Mouse (Mus musculus) forebrain, embryonic 15.5 days (tissue): ENCODE measurements at regions not wholly inside any gene's neighbourhood (a gene's known extent, or its start where the extent isn't known, plus 50 kb on each side); places are given as distances from the start of the nearest gene placed in this dataset.

Source experiments
- ATAC-seq: fragments of 200-750 bp; cut with Nextera tagmentation; replicated peaks from 2 replicates; pipeline ENCODE4 v1.8.0; 2017; ENCODE audit warnings: mild to moderate bottlenecking, moderate TSS enrichment, moderate library complexity
- H3K27ac ChIP-seq: fragments of 300-500 bp; sonication (generic); replicated peaks from 2 replicates; pipeline ENCODE4 v1.5.1; 2015; ENCODE audit warnings: mild to moderate bottlenecking, inconsistent platforms
- H3K27me3 ChIP-seq: fragments of 300-500 bp; sonication (generic); 2 replicates; pipeline ENCODE4 v1.6.1; 2015; ENCODE audit warnings: inconsistent platforms
- H3K36me3 ChIP-seq: fragments of 300-500 bp; sonication (generic); 2 replicates; pipeline ENCODE4 v1.6.1; 2015; ENCODE audit warnings: mild to moderate bottlenecking, inconsistent platforms
- H3K4me1 ChIP-seq: fragments of 300-500 bp; sonication (generic); 2 replicates; pipeline ENCODE4 v1.6.1; 2015; ENCODE audit warnings: inconsistent platforms
- H3K4me2 ChIP-seq: fragments of 300-500 bp; sonication (generic); replicated peaks from 2 replicates; pipeline ENCODE4 v1.6.1; 2015; ENCODE audit warnings: mild to moderate bottlenecking, inconsistent platforms
- H3K4me3 ChIP-seq: fragments of 300-500 bp; sonication (generic); 2 replicates; pipeline ENCODE4 v1.5.1; 2015; ENCODE audit warnings: mild to moderate bottlenecking, inconsistent platforms
- H3K9ac ChIP-seq: fragments of 300-500 bp; sonication (generic); replicated peaks from 2 replicates; pipeline ENCODE4 v1.6.1; 2015; ENCODE audit warnings: mild to moderate bottlenecking, inconsistent platforms
- H3K9me3 ChIP-seq: fragments of 300-500 bp; sonication (generic); 2 replicates; pipeline ENCODE4 v1.6.1; 2016; ENCODE audit warnings: inconsistent platforms
- WGBS: fragments of 180-500 bp; shearing (Covaris S2); methylation state at CpG from one replicate; pipeline ENCODE4 v1.1.7; 2015; ENCODE audit warnings: mixed read lengths; 5-methylcytosine and 5-hydroxymethylcytosine counted together

- Histone ChIP-seq H3K4me2 (no peak overlapping the region), H3K4me1 (peaks cover 8% of the 10 kb centered on the region), H3K36me3 (no peaks in the 10 kb centered on the region), H3K9me3 (no peaks in the 10 kb centered on the region), H3K27me3 (peaks cover 10% of the 10 kb centered on the region; the same call in 1 of the 2 replicates), H3K27ac (no peak overlapping the region), H3K9ac (no peak overlapping the region), H3K4me3 (no peak overlapping the region)
- WGBS, result 97% methylated on average over 1 of the region's 1 CpGs
- no peak for ATAC-seq
Measured at GRCm38 (mm10) chr10:120726369-120726768, 172.5 kb downstream of the Msrb3 start.

GRCm38 (mm10) chr10:120721956-120722532, 176.9 kb downstream of the Msrb3 start:
- no peaks in the 10 kb centered on the region for H3K36me3 ChIP-seq
- peaks cover 10% of the 10 kb centered on the region; the same call in 1 of the 2 replicates for H3K27me3 ChIP-seq
- H3K27ac ChIP-seq, result no peak overlapping the region
- H3K4me2 ChIP-seq, result peak overlapping the region; percentile 44
- peak overlapping the region; percentile 29 for H3K4me3 ChIP-seq
- no peak overlapping the region for H3K9ac ChIP-seq
- no peak for ATAC-seq
- 9% methylated on average over 15 of the region's 15 CpGs for WGBS
- H3K4me1 ChIP-seq, result peaks cover 8% of the 10 kb centered on the region
- no peaks in the 10 kb centered on the region for H3K9me3 ChIP-seq

GRCm38 (mm10) chr10:120720981-120721380, 177.9 kb downstream of the Msrb3 start:
- ATAC-seq, result no peak
- WGBS, result 41% methylated on average over 3 of the region's 3 CpGs
- Histone ChIP-seq H3K27me3 (peaks cover 10% of the 10 kb centered on the region; the same call in 1 of the 2 replicates), H3K4me2 (no peak overlapping the region), H3K9ac (no peak overlapping the region), H3K4me3 (no peak overlapping the region), H3K9me3 (no peaks in the 10 kb centered on the region), H3K36me3 (no peaks in the 10 kb centered on the region), H3K27ac (no peak overlapping the region), H3K4me1 (peaks cover 8% of the 10 kb centered on the region)

GRCm38 (mm10) chr10:120720061-120720460, 178.8 kb downstream of the Msrb3 start:
- no peaks in the 10 kb centered on the region for H3K9me3 ChIP-seq
- H3K4me3 ChIP-seq, result no peak overlapping the region
- peaks cover 10% of the 10 kb centered on the region; the same call in 1 of the 2 replicates for H3K27me3 ChIP-seq
- no peaks in the 10 kb centered on the region for H3K36me3 ChIP-seq
- H3K4me2 ChIP-seq, result no peak overlapping the region
- ATAC-seq, result no peak
- H3K4me1 ChIP-seq, result peaks cover 8% of the 10 kb centered on the region
- H3K9ac ChIP-seq, result no peak overlapping the region
- 26% methylated on average over 3 of the region's 3 CpGs for WGBS
- no peak overlapping the region for H3K27ac ChIP-seq

- Histone ChIP-seq H3K4me1 (peaks cover 7% of the 10 kb centered on the region), H3K36me3 (no peaks in the 10 kb centered on the region), H3K9ac (no peak overlapping the region), H3K4me2 (no peak overlapping the region), H3K9me3 (no peaks in the 10 kb centered on the region), H3K27me3 (no peaks in the 10 kb centered on the region), H3K4me3 (no peak overlapping the region), H3K27ac (no peak overlapping the region)
- no peak for ATAC-seq
- WGBS, result 79% methylated on average over 11 of the region's 11 CpGs
Measured at GRCm38 (mm10) chr10:120717159-120717567, 181.7 kb downstream of the Msrb3 start.

GRCm38 (mm10) chr10:120716391-120716790, 182.5 kb downstream of the Msrb3 start:
- 73% methylated on average over 6 of the region's 6 CpGs for WGBS
- no peak overlapping the region for H3K27ac ChIP-seq
- no peak overlapping the region for H3K9ac ChIP-seq
- no peak for ATAC-seq
- H3K27me3 ChIP-seq, result no peaks in the 10 kb centered on the region
- no peaks in the 10 kb centered on the region for H3K36me3 ChIP-seq
- H3K4me3 ChIP-seq, result no peak overlapping the region
- H3K4me1 ChIP-seq, result no peaks in the 10 kb centered on the region
- H3K4me2 ChIP-seq, result no peak overlapping the region
- H3K9me3 ChIP-seq, result no peaks in the 10 kb centered on the region

- no peaks in the 10 kb centered on the region for H3K27me3 ChIP-seq
- H3K4me2 ChIP-seq, result no peak overlapping the region
- H3K9ac ChIP-seq, result no peak overlapping the region
- H3K27ac ChIP-seq, result no peak overlapping the region
- H3K4me3 ChIP-seq, result no peak overlapping the region
- no peaks in the 10 kb centered on the region for H3K36me3 ChIP-seq
- ATAC-seq, result no peak
- 28% methylated on average over 20 of the region's 20 CpGs for WGBS
- peaks cover 4% of the 10 kb centered on the region; the same call in 1 of the 2 replicates for H3K4me1 ChIP-seq
- H3K9me3 ChIP-seq, result no peaks in the 10 kb centered on the region
Measured at GRCm38 (mm10) chr10:120707771-120708750, 190.8 kb downstream of the Msrb3 start.

- 26% methylated on average over 7 of the region's 7 CpGs for WGBS
- Histone ChIP-seq H3K9me3 (no peaks in the 10 kb centered on the region), H3K4me2 (no peak overlapping the region), H3K36me3 (no peaks in the 10 kb centered on the region), H3K9ac (no peak overlapping the region), H3K27me3 (no peaks in the 10 kb centered on the region), H3K4me3 (no peak overlapping the region), H3K27ac (no peak overlapping the region), H3K4me1 (peaks cover 4% of the 10 kb centered on the region; the same call in 1 of the 2 replicates)
- no peak for ATAC-seq
Measured at GRCm38 (mm10) chr10:120706684-120707290, 192.1 kb downstream of the Msrb3 start.

- 25% methylated on average over 11 of the region's 11 CpGs for WGBS
- Histone ChIP-seq H3K27me3 (no peaks in the 10 kb centered on the region), H3K27ac (no peak overlapping the region), H3K4me2 (no peak overlapping the region), H3K4me3 (no peak overlapping the region), H3K9me3 (no peaks in the 10 kb centered on the region), H3K4me1 (peaks cover 5% of the 10 kb centered on the region; the same call in 1 of the 2 replicates), H3K9ac (no peak overlapping the region), H3K36me3 (no peaks in the 10 kb centered on the region)
- ATAC-seq, result 0 out of 2 replicates have a peak, but pooled peaks have one; percentile 55
Measured at GRCm38 (mm10) chr10:120701833-120702232, 197.1 kb downstream of the Msrb3 start.

- no peak for ATAC-seq
- 27% methylated on average over 16 of the region's 16 CpGs for WGBS
Measured at GRCm38 (mm10) chr10:120697275-120697856, 201.5 kb downstream of the Msrb3 start.

GRCm38 (mm10) chr10:120696481-120696880, 202.4 kb downstream of the Msrb3 start:
- Histone ChIP-seq H3K4me2 (no peak overlapping the region), H3K9me3 (no peaks in the 10 kb centered on the region), H3K27ac (no peak overlapping the region), H3K4me3 (no peak overlapping the region), H3K27me3 (peaks cover 9% of the 10 kb centered on the region; the same call in 1 of the 2 replicates), H3K4me1 (peaks cover 5% of the 10 kb centered on the region; the same call in 1 of the 2 replicates), H3K36me3 (no peaks in the 10 kb centered on the region), H3K9ac (no peak overlapping the region)
- 67% methylated on average over 2 of the region's 2 CpGs for WGBS
- no peak for ATAC-seq

More at GRCm38 (mm10) chr10:120697275-120697856, 201.5 kb downstream of the Msrb3 start:
- no peak overlapping the region for H3K27ac ChIP-seq
- H3K4me2 ChIP-seq, result no peak overlapping the region
- H3K4me1 ChIP-seq, result peaks cover 5% of the 10 kb centered on the region; the same call in 1 of the 2 replicates
- H3K27me3 ChIP-seq, result peaks cover 9% of the 10 kb centered on the region; the same call in 1 of the 2 replicates
- H3K36me3 ChIP-seq, result no peaks in the 10 kb centered on the region
- H3K9ac ChIP-seq, result no peak overlapping the region
- H3K4me3 ChIP-seq, result no peak overlapping the region
- H3K9me3 ChIP-seq, result no peaks in the 10 kb centered on the region
